Mouse (Mus musculus): ENCODE results near the gene Cdk14. TPM values are rescaled to one million over a fixed set of nuclear protein-coding genes. Genes with fewer than 3 reads are reported as not detected.
"Not testable (repeated sequence)": the region's sequence is repeated elsewhere in the genome, so short reads cannot be mapped to it uniquely, and the experiment has no call there.

The Cdk14 gene
- total RNA-seq, 1 experiment from 2014 or later: 43.7 TPM

DNA sequence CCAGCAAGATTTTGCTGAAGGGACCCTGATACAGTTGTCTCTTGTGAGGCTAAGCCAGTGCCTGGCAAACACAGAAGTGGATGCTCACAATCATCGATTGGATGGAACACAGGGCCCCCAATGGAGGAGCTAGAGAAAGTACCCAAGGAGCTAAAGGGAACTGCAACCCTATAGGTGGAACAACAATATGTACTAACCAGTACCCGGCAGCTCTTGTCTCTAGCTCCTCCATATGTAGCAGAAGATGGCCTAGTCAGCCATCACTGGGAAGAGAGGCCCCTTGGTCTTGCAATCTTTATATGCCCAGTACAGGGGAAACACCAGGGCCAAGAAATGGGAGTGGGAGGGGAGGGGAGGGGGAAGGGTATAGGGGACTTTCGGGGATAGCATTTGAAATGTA is 515.2 kb downstream of the Cdk14 start:
- ATAC-seq (replicated peaks; ENCODE audit: insufficient number of reproducible peaks, low FRiP score, low TSS enrichment, poor library complexity, severe bottlenecking): not testable (repeated sequence)

DNA sequence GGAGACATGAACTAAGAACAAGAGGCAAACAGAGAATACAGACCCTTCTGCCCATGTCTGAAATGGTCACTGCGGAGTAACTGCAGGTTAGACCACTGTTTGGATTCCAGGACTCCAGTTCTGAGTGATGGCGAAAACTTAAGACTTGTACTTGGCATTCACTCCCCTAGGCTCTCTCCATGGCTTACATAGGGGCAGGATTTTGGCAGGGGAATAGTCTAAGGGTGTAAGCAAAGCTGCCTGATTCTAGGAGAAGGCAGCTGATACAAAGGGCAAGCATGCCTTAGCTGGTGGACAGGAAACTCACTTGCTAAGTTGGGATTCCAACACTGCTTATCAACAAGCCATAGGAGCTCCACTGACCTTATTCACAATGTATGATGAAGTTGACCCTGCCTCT is 521.9 kb downstream of the Cdk14 start:
- ATAC-seq (replicated peaks; ENCODE audit: insufficient number of reproducible peaks, low FRiP score, low TSS enrichment, poor library complexity, severe bottlenecking): no peak

DNA sequence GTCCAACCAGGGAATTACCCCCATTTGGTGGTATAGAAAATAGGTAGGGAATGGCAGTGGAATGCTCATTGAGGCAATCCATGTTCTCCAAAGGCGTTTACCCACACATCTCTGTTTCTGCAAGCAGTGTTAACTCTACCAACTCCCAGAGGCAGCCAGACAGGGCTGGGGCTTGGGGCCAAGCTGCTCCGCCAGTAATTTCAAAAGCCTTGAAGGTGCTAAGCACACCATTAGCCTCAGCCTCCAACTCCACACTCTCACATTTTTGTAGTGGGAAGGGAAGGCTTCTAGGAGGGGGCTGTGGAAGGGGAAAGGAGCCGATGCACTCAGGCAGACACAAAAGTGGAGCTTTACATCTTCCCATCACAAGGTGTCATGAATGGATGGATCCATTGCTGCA is 525.1 kb downstream of the Cdk14 start:
- ATAC-seq (replicated peaks; ENCODE audit: insufficient number of reproducible peaks, low FRiP score, low TSS enrichment, poor library complexity, severe bottlenecking): no peak

DNA sequence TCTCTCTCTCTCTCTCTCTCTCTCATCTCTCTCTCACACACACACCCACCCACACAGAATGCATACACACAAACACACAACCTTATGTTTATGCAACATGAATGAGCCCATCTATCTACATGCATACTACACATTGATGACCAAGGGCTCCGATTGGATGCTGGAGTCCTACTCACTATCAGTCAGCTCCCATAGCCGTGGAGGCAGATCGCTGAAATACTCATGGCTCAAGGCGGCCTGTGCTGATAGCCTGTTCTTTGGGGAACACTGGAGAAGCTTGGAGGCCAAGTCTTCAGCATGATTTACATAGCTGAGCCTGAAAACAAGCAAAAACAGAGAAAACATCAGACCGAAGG is 526.3 kb downstream of the Cdk14 start:
- no peak for ATAC-seq (replicated peaks; ENCODE audit: insufficient number of reproducible peaks, low FRiP score, low TSS enrichment, poor library complexity, severe bottlenecking)

DNA sequence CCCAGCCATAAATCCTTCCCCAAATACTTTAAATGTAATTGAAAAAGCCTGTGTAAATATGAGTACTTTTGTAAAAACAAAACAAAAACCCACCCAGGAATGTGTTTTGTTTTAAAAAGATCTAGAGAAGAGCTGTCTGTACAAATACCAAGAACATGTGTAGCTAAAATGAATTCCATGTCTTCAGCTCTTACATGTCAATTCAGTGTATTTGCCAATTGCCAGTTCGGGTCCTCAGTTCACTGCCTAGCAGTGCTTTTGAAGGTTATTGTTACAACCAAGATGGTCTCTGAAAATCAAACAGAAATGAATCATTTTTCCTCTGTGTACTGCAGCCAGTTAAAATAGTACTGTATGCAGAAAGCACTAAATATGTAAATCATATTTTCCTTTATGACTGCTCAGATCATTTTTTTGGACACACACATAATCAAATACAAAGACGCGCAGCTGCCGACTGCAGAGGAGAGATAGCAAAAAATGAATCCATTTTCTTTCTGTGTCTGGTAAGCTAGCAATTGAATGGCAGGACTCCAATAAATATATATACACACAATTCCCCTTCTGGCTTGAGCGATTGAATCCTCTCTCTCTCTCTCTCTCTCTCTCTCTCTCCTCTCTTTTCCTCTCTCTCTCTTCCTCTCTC is 526.8 kb downstream of the Cdk14 start:
- ATAC-seq (replicated peaks; ENCODE audit: insufficient number of reproducible peaks, low FRiP score, low TSS enrichment, poor library complexity, severe bottlenecking): no peak

DNA sequence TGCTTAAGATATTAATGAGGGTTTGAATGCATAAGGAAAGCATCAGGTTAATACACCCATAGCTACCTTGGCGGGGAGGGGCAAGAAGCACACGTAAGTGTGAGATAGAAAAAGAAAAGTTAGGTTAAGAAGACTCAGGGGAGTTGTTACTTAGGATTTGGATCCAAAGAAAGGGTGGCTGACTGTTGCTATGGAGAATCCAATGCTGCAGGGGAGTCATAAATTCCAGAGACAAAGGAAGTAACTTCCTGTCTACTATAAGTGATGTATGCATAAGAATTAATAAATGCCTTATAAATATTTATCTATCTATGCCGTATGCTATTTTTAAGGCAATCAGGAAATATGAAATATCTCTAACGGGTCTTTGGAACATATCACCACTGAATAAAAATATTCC is 527.4 kb downstream of the Cdk14 start:
- no peak for ATAC-seq (replicated peaks; ENCODE audit: insufficient number of reproducible peaks, low FRiP score, low TSS enrichment, poor library complexity, severe bottlenecking)

DNA sequence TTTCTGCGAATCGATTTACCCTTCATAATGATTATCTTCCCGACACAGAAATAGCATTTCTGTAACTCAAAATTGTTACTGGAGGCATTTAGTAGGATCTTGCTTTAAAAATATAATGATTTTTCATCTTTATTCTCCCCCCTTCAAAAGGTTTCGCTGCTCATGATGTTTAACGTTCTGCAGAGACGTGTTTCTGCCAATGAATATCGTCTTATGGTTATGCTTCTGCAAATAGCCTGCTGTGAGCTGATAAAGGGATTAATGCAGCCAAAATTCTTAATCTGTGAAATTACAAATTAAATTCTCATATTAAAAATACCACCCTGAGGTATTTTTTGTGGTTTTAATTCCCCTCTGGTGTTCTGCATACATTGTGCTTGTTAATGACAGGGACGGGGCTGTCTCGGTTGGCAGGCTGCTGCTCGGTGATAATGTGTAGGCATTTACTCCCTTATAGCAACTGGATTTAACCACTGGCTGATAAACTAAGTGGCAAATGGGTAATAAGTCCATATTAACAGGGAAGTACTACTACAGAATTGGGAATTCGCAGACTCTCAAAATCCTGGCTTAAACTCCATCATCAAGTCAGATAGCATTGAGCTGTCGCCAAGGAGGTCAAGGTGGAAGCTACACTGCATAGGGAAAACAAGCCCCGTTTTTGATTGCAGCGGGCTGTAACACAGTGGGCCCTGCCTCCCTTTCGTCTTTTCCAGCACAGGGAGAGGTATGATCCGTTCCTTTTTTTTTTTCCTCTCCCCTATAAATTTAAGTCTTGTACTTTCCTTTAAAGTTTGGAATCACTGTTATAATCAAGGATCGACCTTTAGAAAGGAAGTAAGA is 528.0 kb downstream of the Cdk14 start:
- no peak for ATAC-seq (replicated peaks; ENCODE audit: insufficient number of reproducible peaks, low FRiP score, low TSS enrichment, poor library complexity, severe bottlenecking)

DNA sequence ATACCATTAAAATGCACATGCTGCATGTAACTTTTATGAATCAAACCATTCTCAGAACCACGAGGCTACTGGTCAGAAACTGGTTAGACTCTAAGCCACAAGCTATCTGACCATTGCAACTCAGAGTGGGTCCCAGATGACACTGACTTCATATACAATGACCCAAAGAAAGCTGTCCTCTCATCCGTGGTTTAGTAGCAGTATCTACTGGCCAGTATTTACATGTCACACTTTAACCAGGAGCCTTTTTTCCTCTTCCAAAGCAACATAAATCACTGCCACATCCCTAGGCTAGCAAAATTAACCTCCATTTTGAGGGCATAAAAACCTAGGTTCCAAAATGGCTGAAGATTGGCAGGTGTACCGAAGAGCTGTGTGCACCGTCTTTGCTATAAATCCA is 533.0 kb downstream of the Cdk14 start:
- no peak for ATAC-seq (replicated peaks; ENCODE audit: insufficient number of reproducible peaks, low FRiP score, low TSS enrichment, poor library complexity, severe bottlenecking)

DNA sequence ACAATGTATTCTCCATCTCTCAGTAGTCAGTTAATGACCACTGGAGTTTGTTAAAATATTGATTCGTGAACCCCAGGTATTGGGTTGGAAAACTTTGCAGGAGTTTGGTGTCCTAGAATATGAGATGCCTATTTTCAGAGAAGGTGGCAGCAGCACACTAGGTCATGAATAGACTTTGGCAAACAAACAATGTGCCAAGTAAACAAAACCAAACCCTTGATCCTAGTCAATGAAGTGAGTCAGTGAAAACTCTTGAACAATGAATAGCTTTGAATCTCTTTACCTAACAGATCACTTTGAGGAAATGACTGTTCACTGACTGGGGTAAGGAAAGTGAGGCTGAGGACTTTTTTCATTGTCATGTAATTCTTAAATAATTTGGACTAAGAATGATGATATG is 537.3 kb downstream of the Cdk14 start:
- ATAC-seq (replicated peaks; ENCODE audit: insufficient number of reproducible peaks, low FRiP score, low TSS enrichment, poor library complexity, severe bottlenecking): no peak

DNA sequence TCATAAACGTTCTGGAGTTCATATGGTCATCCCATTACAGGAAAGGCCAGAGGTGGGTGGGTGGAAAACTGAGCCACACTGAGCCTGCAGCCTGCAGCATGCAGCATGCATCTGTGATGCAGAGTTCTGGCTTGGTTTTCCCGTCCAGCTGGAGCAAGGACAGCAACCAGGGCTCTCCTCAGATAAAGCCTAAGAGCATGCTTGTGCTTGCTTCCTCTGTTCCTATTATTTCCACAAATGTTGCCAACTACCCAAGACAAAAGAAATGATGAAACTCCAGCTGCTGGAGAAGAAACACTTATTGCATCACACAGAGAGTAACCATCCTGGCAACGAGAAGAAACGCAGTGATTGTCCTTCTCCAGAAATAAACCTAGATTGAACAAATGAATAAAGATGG is 539.8 kb downstream of the Cdk14 start:
- ATAC-seq (replicated peaks; ENCODE audit: insufficient number of reproducible peaks, low FRiP score, low TSS enrichment, poor library complexity, severe bottlenecking): no peak

DNA sequence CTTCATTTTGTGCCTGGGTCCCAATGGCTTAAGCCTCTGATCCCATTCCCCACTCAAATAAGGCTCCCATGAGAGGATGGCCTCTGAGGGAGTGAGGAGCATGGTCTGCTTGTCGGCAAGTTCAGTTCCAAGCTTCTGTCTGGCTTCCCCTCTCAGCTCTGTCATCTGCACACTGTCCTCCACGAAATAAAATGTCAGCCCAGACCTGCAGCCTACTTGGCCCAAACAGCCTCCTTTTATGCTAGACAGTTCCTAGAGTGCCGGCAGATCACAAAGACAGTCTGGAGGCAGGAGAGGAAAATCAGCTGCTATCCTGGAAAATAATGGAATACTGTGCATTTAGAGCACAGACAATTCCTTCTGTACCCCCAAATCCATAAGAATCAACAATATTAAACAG is 541.2 kb downstream of the Cdk14 start:
- ATAC-seq (replicated peaks; ENCODE audit: insufficient number of reproducible peaks, low FRiP score, low TSS enrichment, poor library complexity, severe bottlenecking): no peak

DNA sequence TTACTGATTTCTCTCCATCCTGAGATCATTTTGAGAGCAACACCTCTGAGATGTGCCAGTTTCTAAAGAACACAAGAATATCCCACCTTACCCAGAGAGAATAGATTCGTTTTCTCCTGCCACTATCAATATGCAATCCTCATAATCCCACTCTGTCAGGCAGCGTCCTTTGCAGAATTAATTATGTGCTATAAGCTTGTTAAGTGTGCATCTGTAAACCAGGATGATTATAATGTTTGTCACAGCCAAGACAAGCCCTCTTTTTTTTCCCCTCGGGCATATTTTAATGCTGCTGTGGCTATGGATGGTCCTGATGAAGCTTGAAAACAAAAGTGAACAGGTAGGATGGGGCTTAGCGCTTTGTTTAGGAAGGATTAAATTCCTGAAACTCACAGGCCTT is 542.5 kb downstream of the Cdk14 start:
- no peak for ATAC-seq (replicated peaks; ENCODE audit: insufficient number of reproducible peaks, low FRiP score, low TSS enrichment, poor library complexity, severe bottlenecking)

DNA sequence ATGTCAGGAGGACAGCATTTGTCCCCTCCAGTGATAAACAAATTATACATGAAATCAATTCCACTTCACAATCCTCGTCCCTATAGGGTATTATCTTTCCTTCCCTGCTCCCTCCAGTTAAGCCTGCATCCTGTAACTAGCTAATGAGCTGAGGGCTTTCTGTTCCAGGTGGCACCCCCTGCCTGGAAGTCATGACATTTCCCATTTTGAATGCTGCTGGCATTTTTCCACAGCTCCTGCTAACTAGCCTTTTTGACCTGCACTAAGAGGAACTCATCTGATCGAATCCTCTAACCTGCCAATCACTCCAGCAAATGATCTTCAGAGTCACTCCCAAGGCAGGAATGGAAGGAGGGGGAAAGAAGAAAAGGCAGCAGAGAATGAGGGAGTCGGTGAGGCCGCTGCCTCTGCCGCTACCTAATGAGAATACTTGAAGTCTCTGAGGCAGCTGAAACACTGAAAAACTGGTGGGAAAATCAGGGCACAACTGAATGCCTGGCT is 542.9 kb downstream of the Cdk14 start:
- ATAC-seq (replicated peaks; ENCODE audit: insufficient number of reproducible peaks, low FRiP score, low TSS enrichment, poor library complexity, severe bottlenecking): no peak

DNA sequence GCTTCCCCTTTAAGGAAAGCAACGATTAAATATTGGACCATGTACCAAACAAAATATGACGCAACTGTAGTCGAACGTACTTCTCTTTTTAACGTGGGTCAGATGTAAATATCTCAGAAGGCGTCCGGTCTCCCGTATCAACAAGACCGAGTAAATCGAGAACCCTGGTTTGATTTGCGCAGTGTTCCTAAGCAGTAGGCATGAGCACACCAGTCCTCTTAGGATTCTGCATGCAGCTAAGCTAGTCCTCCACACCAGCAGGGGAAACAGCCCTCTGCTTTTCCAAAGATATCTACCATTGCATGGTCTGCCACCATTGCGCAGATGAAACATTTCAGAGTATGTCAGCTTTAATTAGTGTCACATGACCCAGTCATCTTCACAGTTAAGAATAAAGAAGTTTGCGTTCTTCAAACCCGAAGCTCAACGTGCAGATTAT is 543.4 kb downstream of the Cdk14 start:
- ATAC-seq (replicated peaks; ENCODE audit: insufficient number of reproducible peaks, low FRiP score, low TSS enrichment, poor library complexity, severe bottlenecking): peak; percentile 59; the same call in 1 of the 2 replicates

DNA sequence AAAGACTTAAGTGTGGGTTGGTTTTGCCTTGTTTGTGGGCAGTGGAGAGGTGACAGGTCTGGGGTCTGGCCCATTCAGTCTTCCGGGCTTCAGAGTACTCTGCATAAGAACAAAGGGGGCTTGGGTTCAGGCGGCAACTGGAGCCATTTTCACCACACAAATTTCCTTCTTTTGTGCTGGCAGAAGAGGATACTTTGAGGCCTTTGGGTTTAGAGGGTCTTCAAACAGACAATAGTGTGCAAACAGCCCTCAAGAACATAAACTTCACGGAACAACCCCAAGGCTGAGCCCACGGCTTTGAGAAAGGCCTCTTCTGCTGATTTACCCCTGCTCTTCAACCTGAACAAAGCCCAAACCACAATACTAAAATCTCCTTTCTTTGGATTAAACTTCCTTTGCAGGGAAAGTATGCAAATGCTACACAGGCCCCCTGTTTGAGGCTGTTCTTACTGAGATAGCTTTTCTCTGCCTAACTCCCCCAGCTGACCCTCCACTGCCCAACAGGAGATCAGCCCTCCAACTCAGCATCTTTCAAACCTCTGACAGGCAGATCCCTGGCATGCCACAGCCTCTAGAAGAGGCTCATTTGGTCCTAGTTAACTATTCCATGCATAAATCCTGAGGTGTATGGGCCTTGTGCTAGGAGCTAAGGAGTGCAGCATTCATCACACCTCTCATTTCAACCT is 549.9 kb downstream of the Cdk14 start:
- no peak for ATAC-seq (replicated peaks; ENCODE audit: insufficient number of reproducible peaks, low FRiP score, low TSS enrichment, poor library complexity, severe bottlenecking)

DNA sequence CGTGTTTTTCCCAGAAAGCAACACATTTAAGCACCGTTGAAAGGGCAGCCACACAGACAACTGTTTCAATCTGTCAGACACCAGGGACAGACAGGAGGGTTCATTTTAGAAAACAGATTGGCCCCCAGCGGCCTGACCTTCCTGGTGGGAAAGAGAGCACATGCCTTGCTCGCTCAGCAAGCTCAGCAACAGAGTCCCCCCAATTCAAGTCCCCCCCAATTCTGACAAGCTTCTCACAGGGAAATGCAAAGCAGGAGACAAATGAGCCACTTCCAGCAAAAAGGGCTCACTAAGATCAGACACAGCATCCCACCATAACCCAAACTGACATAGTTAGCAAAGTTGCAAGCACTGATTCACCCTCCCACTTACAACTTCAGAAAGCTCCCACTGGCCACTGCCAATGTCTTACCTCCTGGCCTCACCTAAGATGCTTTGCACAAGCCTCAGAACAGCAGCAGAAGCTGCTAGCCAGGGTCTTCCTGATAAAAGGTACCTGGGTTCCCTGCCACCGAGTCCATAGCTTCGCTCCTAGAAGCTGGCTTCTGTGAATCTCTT is 551.5 kb downstream of the Cdk14 start:
- no peak for ATAC-seq (replicated peaks; ENCODE audit: insufficient number of reproducible peaks, low FRiP score, low TSS enrichment, poor library complexity, severe bottlenecking)

DNA sequence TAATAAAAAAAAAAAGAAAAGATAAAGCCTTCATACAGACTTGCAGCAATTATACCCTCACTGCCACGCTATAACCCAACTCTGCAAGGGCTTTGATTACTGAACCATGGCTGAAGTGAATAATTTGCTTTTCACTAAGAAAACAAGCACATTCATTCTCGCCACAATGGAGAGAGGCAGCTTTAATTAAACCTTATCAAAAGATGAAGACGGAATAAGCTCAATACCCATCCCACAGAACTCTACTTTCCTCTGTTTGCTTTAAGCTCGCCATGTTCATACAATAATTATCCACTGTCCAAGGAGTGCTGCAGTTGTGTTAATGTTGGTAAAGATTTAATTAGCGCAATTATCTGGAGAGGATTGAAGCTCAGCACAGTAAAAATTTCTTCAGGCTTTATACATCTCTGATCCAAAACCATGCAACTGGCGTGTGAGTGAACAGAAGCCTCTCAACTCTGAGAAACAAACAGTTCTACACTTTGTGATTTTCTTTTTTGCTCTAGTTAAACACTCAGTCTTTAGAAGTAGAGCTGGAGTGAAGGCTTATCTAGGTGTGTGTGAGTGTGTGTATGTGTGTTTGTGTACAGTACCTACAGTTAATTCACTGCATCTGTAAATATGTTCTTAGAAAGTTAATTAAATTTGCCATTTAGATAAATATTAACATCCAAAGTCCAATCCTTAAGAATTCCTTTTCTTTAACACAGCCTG is 552.1 kb downstream of the Cdk14 start:
- ATAC-seq (replicated peaks; ENCODE audit: insufficient number of reproducible peaks, low FRiP score, low TSS enrichment, poor library complexity, severe bottlenecking): no peak

DNA sequence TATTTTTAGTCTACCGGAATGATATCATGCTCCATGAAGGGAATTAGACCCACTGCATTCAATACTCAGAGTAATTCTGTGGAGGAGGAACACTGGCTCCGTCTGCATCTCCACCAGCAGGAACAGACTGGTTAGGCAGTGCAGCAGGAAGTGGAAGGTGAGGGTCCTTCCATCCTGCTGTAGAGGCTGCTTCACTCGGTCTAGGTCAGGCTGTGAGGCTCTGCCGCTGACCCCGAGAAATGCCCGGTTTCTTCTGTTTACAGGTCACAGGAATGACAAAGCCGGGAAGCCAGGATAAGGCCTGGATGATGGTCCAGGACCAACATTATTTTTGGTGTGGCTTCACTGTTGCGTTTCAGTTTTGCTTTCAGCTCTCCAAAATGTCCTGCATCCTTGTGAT is 553.2 kb downstream of the Cdk14 start:
- no peak for ATAC-seq (replicated peaks; ENCODE audit: insufficient number of reproducible peaks, low FRiP score, low TSS enrichment, poor library complexity, severe bottlenecking)

DNA sequence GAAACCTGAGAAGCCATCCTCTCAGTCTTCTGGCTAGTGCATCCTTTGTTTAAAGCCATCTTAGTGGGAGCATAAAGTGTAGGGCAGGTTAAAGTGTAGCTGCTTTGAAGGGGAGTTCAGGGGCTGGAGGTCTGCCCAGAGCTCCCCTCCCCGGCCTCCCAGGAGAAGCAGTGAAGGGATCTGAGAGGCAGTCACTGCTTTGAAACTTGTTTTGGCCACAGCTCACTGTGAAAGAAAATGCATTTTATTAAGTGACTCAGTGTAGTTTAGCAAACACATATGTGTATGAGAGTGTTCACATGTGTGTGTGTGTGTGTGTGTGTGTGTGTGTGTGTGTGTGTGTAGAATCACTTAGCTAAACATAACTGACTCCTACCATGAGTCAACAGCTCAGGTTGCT is 554.0 kb downstream of the Cdk14 start:
- ATAC-seq (replicated peaks; ENCODE audit: insufficient number of reproducible peaks, low FRiP score, low TSS enrichment, poor library complexity, severe bottlenecking): no peak
